Mouse (Mus musculus): Measurements from ENCODE around the gene Cebpg. TPM values are rescaled to one million over a fixed set of nuclear protein-coding genes. Genes with fewer than 3 reads are reported as not detected.

Gene Cebpg
- polyA plus RNA-seq, 1 experiment from 2014 or later, result 61.7 TPM

GRCm38 (mm10) chr7:35006661-35007060, 49.7 kb downstream of the Cebpg start:
- H3K27ac ChIP-seq, result no peak overlapping the region
- no peak overlapping the region for H3K4me2 ChIP-seq
- H3K9ac ChIP-seq, result no peak overlapping the region
- peaks cover 11% of the 10 kb centered on the region for H3K4me1 ChIP-seq
- H3K36me3 ChIP-seq (ENCODE audit: poor library complexity, severe bottlenecking), result no peaks in the 10 kb centered on the region
- no peak for ATAC-seq
- H3K9me3 ChIP-seq (replicated peaks), result no peaks in the 10 kb centered on the region
- no peak overlapping the region for H3K4me3 ChIP-seq
- H3K27me3 ChIP-seq, result no peaks in the 10 kb centered on the region
- WGBS, result 69% methylated on average over 7 of the region's 7 CpGs

GRCm38 (mm10) chr7:35003171-35003737, 53.1 kb downstream of the Cebpg start:
- Histone ChIP-seq H3K4me3 (no peak overlapping the region), H3K27me3 (no peaks in the 10 kb centered on the region), H3K27ac (no peak overlapping the region), H3K4me1 (peaks cover 11% of the 10 kb centered on the region), H3K36me3 (ENCODE audit: poor library complexity, severe bottlenecking) (no peaks in the 10 kb centered on the region), H3K9ac (no peak overlapping the region), H3K9me3 (replicated peaks) (no peaks in the 10 kb centered on the region), H3K4me2 (no peak overlapping the region)
- WGBS, result 60% methylated on average over 7 of the region's 7 CpGs
- 0 out of 2 replicates have a peak, but pooled peaks have one; percentile 30 for ATAC-seq

- H3K9ac ChIP-seq, result no peak overlapping the region
- no peaks in the 10 kb centered on the region for H3K9me3 ChIP-seq (replicated peaks)
- H3K4me1 ChIP-seq, result peaks cover 11% of the 10 kb centered on the region
- H3K27me3 ChIP-seq, result no peaks in the 10 kb centered on the region
- no peak overlapping the region for H3K4me2 ChIP-seq
- no peak overlapping the region for H3K4me3 ChIP-seq
- no peak for ATAC-seq
- no peak overlapping the region for H3K27ac ChIP-seq
- 40% methylated on average over 6 of the region's 6 CpGs for WGBS
- H3K36me3 ChIP-seq (ENCODE audit: poor library complexity, severe bottlenecking), result no peaks in the 10 kb centered on the region
Observed at GRCm38 (mm10) chr7:35000839-35001238, 55.5 kb downstream of the Cebpg start.

Small RNA genes within 50 kb of the gene (microRNA-seq; reads per million reads assigned to microRNA genes)
- gene Gm25033, result not detected

Other genes with a start within 250 kb of the Cebpg start
- 9.7 and 16.4 TPM in 2 replicates for gene Chst8, start 243.9 kb downstream of the Cebpg start, polyA plus RNA-seq (2015; fragmentation: Nextera tagmentation; extraction: Ambion mirVana)
- gene Pepd, start 144.2 kb downstream of the Cebpg start, polyA plus RNA-seq (2015; fragmentation: Nextera tagmentation; extraction: Ambion mirVana), result 46.5 and 52.1 TPM in 2 replicates
- gene Cebpa, start 62.7 kb upstream of the Cebpg start, polyA plus RNA-seq (2015; fragmentation: Nextera tagmentation; extraction: Ambion mirVana), result 0.24 and 0.35 TPM in 2 replicates
- 2.5 and 2.6 TPM in 2 replicates for gene Slc7a10, start 129.8 kb upstream of the Cebpg start, polyA plus RNA-seq (2015; fragmentation: Nextera tagmentation; extraction: Ambion mirVana)
- gene Lrp3, start 158.9 kb upstream of the Cebpg start, polyA plus RNA-seq (2015; fragmentation: Nextera tagmentation; extraction: Ambion mirVana), result 23.7 and 24.1 TPM in 2 replicates